Mouse (Mus musculus): ENCODE data around the gene Slc9a5. TPM values are rescaled to one million over a fixed set of nuclear protein-coding genes. Genes with fewer than 3 reads are reported as not detected.
A peak's percentile ranks its signal among the peaks of the same experiment; 100 is the strongest.

Gene Slc9a5
- polyA plus RNA-seq, 1 experiment from 2014 or later = 4.6 TPM

GRCm38 (mm10) chr8:105311718-105312117 lies 36.9 kb upstream of the Slc9a5 start:
- Histone ChIP-seq H3K27me3 (no peaks in the 10 kb centered on the region), H3K4me1 (no peaks in the 10 kb centered on the region), H3K27ac (replicated peaks) (no peak overlapping the region), H3K9ac (replicated peaks) (no peak overlapping the region), H3K9me3 (no peaks in the 10 kb centered on the region), H3K36me3 (peaks cover 76% of the 10 kb centered on the region), H3K4me2 (replicated peaks) (no peak overlapping the region), H3K4me3 (no peak overlapping the region)
- no peak for ATAC-seq (ENCODE audit: low FRiP score, low read depth)
- 85% methylated on average over 1 of the region's 1 CpGs for WGBS

GRCm38 (mm10) chr8:105312891-105313481 lies 35.7 kb upstream of the Slc9a5 start:
- WGBS = 88% methylated on average over 8 of the region's 8 CpGs
- H3K27me3 ChIP-seq = no peaks in the 10 kb centered on the region

GRCm38 (mm10) chr8:105313622-105314402 lies 34.8 kb upstream of the Slc9a5 start:
- peaks cover 72% of the 10 kb centered on the region for H3K36me3 ChIP-seq
- 88% methylated on average over 9 of the region's 9 CpGs for WGBS

More at GRCm38 (mm10) chr8:105312891-105313481, 35.7 kb upstream of the Slc9a5 start:
- no peaks in the 10 kb centered on the region for H3K9me3 ChIP-seq
- H3K4me3 ChIP-seq = no peak overlapping the region
- no peak overlapping the region for H3K9ac ChIP-seq (replicated peaks)
- ATAC-seq (ENCODE audit: low FRiP score, low read depth) = no peak
- H3K4me2 ChIP-seq (replicated peaks) = no peak overlapping the region
- H3K36me3 ChIP-seq = peaks cover 73% of the 10 kb centered on the region
- no peak overlapping the region for H3K27ac ChIP-seq (replicated peaks)
- H3K4me1 ChIP-seq = no peaks in the 10 kb centered on the region

GRCm38 (mm10) chr8:105315073-105315769 lies 33.4 kb upstream of the Slc9a5 start:
- no peak overlapping the region for H3K9ac ChIP-seq (replicated peaks)
- no peak overlapping the region for H3K4me2 ChIP-seq (replicated peaks)
- no peaks in the 10 kb centered on the region for H3K4me1 ChIP-seq
- peaks cover 65% of the 10 kb centered on the region for H3K36me3 ChIP-seq
- no peaks in the 10 kb centered on the region for H3K9me3 ChIP-seq
- no peak for ATAC-seq (ENCODE audit: low FRiP score, low read depth)
- 93% methylated on average over 18 of the region's 18 CpGs for WGBS
- no peak overlapping the region for H3K27ac ChIP-seq (replicated peaks)
- H3K4me3 ChIP-seq = no peak overlapping the region
- no peaks in the 10 kb centered on the region for H3K27me3 ChIP-seq

More at GRCm38 (mm10) chr8:105313622-105314402, 34.8 kb upstream of the Slc9a5 start:
- Histone ChIP-seq H3K27ac (replicated peaks) (no peak overlapping the region), H3K4me2 (replicated peaks) (no peak overlapping the region), H3K9me3 (no peaks in the 10 kb centered on the region), H3K4me3 (no peak overlapping the region), H3K4me1 (no peaks in the 10 kb centered on the region), H3K27me3 (no peaks in the 10 kb centered on the region), H3K9ac (replicated peaks) (no peak overlapping the region)
- no peak for ATAC-seq (ENCODE audit: low FRiP score, low read depth)

GRCm38 (mm10) chr8:105317941-105318340 lies 30.7 kb upstream of the Slc9a5 start:
- H3K4me1 ChIP-seq = no peaks in the 10 kb centered on the region
- H3K9me3 ChIP-seq = no peaks in the 10 kb centered on the region
- H3K4me3 ChIP-seq = no peak overlapping the region
- H3K9ac ChIP-seq (replicated peaks) = no peak overlapping the region
- H3K27me3 ChIP-seq = no peaks in the 10 kb centered on the region
- H3K4me2 ChIP-seq (replicated peaks) = no peak overlapping the region
- WGBS = 88% methylated on average over 4 of the region's 4 CpGs
- peaks cover 64% of the 10 kb centered on the region for H3K36me3 ChIP-seq
- no peak for ATAC-seq (ENCODE audit: low FRiP score, low read depth)
- no peak overlapping the region for H3K27ac ChIP-seq (replicated peaks)

- ATAC-seq (ENCODE audit: low FRiP score, low read depth) = no peak
- H3K27ac ChIP-seq (replicated peaks) = no peak overlapping the region
- no peaks in the 10 kb centered on the region for H3K9me3 ChIP-seq
- no peak overlapping the region for H3K9ac ChIP-seq (replicated peaks)
- WGBS = 87% methylated on average over 11 of the region's 11 CpGs
- no peaks in the 10 kb centered on the region for H3K27me3 ChIP-seq
- no peaks in the 10 kb centered on the region for H3K4me1 ChIP-seq
- no peak overlapping the region for H3K4me2 ChIP-seq (replicated peaks)
- peaks cover 62% of the 10 kb centered on the region for H3K36me3 ChIP-seq
- no peak overlapping the region for H3K4me3 ChIP-seq
Measured at GRCm38 (mm10) chr8:105318662-105319190, 29.9 kb upstream of the Slc9a5 start.

- no peaks in the 10 kb centered on the region for H3K27me3 ChIP-seq
- WGBS = 91% methylated on average over 4 of the region's 4 CpGs
- peaks cover 27% of the 10 kb centered on the region for H3K36me3 ChIP-seq
- H3K4me2 ChIP-seq (replicated peaks) = no peak overlapping the region
- no peak overlapping the region for H3K9ac ChIP-seq (replicated peaks)
- peaks cover 20% of the 10 kb centered on the region for H3K4me1 ChIP-seq
- no peaks in the 10 kb centered on the region for H3K9me3 ChIP-seq
- ATAC-seq (ENCODE audit: low FRiP score, low read depth) = no peak
- H3K27ac ChIP-seq (replicated peaks) = no peak overlapping the region
- no peak overlapping the region for H3K4me3 ChIP-seq
Measured at GRCm38 (mm10) chr8:105323183-105323582, 25.5 kb upstream of the Slc9a5 start.

GRCm38 (mm10) chr8:105325641-105326093 lies 23.0 kb upstream of the Slc9a5 start:
- Histone ChIP-seq H3K9me3 (no peaks in the 10 kb centered on the region), H3K27me3 (no peaks in the 10 kb centered on the region), H3K4me3 (peak overlapping the region; percentile 83), H3K36me3 (peaks cover 41% of the 10 kb centered on the region), H3K4me1 (peaks cover 20% of the 10 kb centered on the region), H3K9ac (replicated peaks) (peak overlapping the region; percentile 74), H3K4me2 (replicated peaks) (peak overlapping the region; percentile 86), H3K27ac (replicated peaks) (peak overlapping the region; percentile 71)
- WGBS = 2% methylated on average over 12 of the region's 12 CpGs
- peak; percentile 65; the same call in 1 of the 2 replicates for ATAC-seq (ENCODE audit: low FRiP score, low read depth)

- 0% methylated on average over 36 of the region's 36 CpGs for WGBS
- H3K4me3 ChIP-seq = peak within 1 kb of the TSS; percentile 83
- H3K36me3 ChIP-seq = peaks cover 46% of the 10 kb centered on the region
Measured at GRCm38 (mm10) chr8:105326141-105326672, 22.4 kb upstream of the Slc9a5 start, which contains the start of the genes Lrrc29 and Tmem208. Lrrc29 (minus strand) TSS chr8:105326278. Tmem208 (plus strand) TSS chr8:105326354.

GRCm38 (mm10) chr8:105326968-105327367 lies 21.7 kb upstream of the Slc9a5 start:
- no peak overlapping the region for H3K27ac ChIP-seq (replicated peaks)
- no peak for ATAC-seq (ENCODE audit: low FRiP score, low read depth)
- H3K4me3 ChIP-seq = peak overlapping the region; percentile 83
- H3K36me3 ChIP-seq = peaks cover 54% of the 10 kb centered on the region
- WGBS = 37% methylated on average over 6 of the region's 6 CpGs
- H3K4me2 ChIP-seq (replicated peaks) = peak overlapping the region; percentile 70
- no peaks in the 10 kb centered on the region for H3K27me3 ChIP-seq
- H3K4me1 ChIP-seq = peaks cover 20% of the 10 kb centered on the region
- no peaks in the 10 kb centered on the region for H3K9me3 ChIP-seq
- peak overlapping the region; percentile 74 for H3K9ac ChIP-seq (replicated peaks)

More at GRCm38 (mm10) chr8:105326141-105326672, 22.4 kb upstream of the Slc9a5 start, which contains the start of the genes Lrrc29 and Tmem208:
- peak within 1 kb of the TSS; percentile 74 for H3K9ac ChIP-seq (replicated peaks)
- no peaks in the 10 kb centered on the region for H3K9me3 ChIP-seq
- H3K27ac ChIP-seq (replicated peaks) = peak within 1 kb of the TSS; percentile 71
- H3K4me1 ChIP-seq = peaks cover 20% of the 10 kb centered on the region
- H3K27me3 ChIP-seq = no peaks in the 10 kb centered on the region
- peak within 1 kb of the TSS; percentile 86 for H3K4me2 ChIP-seq (replicated peaks)
- peak; percentile 93 for ATAC-seq (ENCODE audit: low FRiP score, low read depth)

GRCm38 (mm10) chr8:105330325-105330724 lies 18.3 kb upstream of the Slc9a5 start:
- WGBS = 94% methylated on average over 12 of the region's 12 CpGs
- H3K27ac ChIP-seq (replicated peaks) = no peak overlapping the region
- no peak for ATAC-seq (ENCODE audit: low FRiP score, low read depth)
- H3K36me3 ChIP-seq = peaks cover 68% of the 10 kb centered on the region
- no peaks in the 10 kb centered on the region for H3K27me3 ChIP-seq
- no peaks in the 10 kb centered on the region for H3K9me3 ChIP-seq
- no peak overlapping the region for H3K4me3 ChIP-seq
- no peak overlapping the region for H3K4me2 ChIP-seq (replicated peaks)
- no peak overlapping the region for H3K9ac ChIP-seq (replicated peaks)
- peaks cover 14% of the 10 kb centered on the region for H3K4me1 ChIP-seq

Data from midbrain, embryonic 12.5 days (tissue).